Mouse (Mus musculus): Measurements from ENCODE around the gene Ccnf. TPM values are rescaled to one million over a fixed set of nuclear protein-coding genes. Genes with fewer than 3 reads are reported as not detected.

Ccnf gene
- total RNA-seq, 2 experiments from 2014 or later, result 0.41 to 0.64 TPM

DNA sequence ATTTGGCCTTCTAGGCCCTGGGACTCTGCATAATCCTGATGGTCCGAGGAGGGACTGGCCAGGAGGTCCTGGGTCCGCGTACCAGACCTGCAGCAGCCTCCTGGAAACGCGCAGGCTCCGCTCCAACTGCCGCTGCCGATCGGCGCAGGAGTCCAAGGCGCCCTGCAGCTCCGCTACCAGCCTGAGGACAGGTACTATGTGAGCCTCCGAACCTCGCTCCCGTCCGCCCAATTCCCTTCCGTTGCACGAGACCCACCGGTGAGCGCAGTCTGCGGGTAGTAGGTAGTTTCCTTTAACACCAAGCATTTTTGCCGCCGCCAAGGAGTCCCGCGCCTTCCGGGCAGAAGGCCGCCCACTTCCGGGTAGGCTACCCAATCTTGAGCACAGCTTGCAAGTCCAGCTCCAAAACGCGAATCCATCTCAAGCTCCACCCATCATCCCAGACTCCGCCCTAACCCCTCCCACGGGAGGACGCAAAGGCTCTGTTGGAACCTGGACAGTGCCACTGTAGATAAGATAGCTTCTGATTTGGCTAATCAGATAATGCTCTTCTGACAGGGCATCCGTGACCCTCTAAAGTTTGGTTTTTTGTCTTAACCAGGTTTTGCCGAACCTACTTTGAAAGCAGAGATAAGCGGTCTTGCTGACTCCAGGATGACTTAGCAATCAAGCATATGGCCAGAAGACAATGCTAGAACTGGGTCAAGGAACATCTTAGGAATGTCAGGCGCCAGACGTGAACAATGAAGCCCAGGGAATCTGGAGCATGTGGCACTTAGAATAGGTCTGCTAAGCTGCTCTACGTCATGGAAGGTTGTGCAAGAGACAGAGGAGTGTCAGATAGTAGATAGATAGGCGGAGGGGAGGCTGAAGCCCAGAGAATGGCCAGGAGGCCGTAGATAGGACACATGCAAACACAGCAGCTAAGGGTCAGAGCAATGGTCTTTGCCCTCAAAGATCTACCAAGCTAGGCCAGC lies 30.6 kb downstream of the Ccnf start, which contains the start of gene Tedc2:
Gene Tedc2, minus strand, starts transcription at position 417 of the 977 bp plus-strand sequence.
- H3K27ac ChIP-seq, result peak within 1 kb of the TSS; percentile 86
- H3K4me3 ChIP-seq, result peak within 1 kb of the TSS; percentile 89
- intact Hi-C loops (cut with DNase I), result loop anchor here (5.0 kb wide), 1 partner anchor 48 kb away; no protein-coding TSS in a partner anchor
- TF ChIP-seq CTCF (IDR thresholded peaks at IDR 0.05), result no peak
- DNase-seq, result peak; percentile 96

DNA sequence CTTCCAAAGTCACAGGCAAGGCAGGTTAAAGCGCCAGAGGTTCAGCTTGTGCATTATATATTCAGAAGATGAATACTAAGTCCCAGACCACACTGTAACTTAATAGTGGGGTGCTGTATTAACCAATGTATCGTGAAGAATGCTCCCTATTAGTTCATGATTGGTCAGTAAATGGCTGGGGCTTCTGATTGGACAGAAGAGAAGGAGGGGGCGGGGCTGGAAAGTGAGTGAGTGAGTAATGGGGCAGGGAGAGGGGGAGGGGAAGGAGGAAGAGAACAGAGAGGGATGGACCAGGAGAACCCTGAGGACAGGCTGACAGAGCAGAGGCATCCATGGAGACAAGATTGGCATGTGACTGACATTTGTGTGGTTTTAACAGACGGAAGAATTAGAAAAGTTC lies 34.4 kb downstream of the Ccnf start:
- H3K27ac ChIP-seq, result no peak overlapping the region
- no peak for TF ChIP-seq CTCF (IDR thresholded peaks at IDR 0.05)
- intact Hi-C loops (cut with DNase I), result no loop called here
- DNase-seq, result no peak
- no peak overlapping the region for H3K4me3 ChIP-seq

DNA sequence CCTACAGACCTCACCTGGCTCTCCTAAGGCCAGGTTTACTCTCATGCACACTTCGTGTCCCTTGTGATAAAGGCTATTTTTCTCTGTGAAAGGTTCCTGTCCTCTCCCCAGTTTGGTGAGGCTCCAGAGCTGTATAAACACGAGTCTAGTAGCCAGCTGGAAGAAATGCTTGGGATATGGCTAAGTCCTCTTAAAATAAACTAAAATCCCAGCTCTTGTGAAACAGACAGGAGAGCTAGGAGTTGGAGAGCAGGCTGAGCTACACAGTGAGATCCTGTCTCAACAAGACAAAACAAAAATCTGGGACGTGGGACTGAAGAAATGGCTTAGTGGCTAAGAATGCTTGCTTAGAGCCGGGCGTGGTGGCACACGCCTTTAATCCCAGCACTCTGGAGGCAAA lies 38.1 kb downstream of the Ccnf start:
- no peak for TF ChIP-seq CTCF (IDR thresholded peaks at IDR 0.05)
- DNase-seq, result no peak
- Histone ChIP-seq H3K4me3 (no peak overlapping the region), H3K27ac (no peak overlapping the region)
- intact Hi-C loops (cut with DNase I), result no loop called here

DNA sequence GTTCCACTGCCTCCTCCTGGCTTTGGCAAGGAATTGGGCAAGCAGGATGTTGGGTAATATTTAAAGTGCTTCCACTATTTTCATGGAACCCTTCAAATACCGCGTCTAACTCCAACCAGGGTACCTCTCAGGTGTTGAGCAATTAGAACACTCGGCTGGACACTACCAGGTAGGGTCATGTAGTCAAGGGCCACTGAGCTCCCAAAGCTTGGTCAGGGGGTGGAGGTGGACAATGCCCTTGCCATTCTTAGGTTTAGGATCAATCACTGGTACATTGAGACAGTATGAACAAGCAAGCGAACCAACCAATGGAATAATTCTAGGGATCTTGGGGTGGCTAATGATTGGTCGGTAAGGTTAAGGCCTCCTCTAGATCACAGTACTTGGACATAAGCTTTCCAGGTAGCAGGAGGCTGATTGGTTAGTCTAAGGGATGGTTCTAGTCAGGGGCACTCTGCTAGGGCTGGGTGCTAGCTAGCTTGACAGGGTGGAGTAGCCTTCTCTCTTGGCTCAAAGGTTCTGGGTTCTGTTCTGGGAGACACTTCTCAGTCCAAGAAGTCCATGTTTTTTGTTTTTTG lies 38.8 kb downstream of the Ccnf start:
- intact Hi-C loops (cut with DNase I), result no loop called here
- H3K4me3 ChIP-seq, result peak overlapping the region; percentile 64
- DNase-seq, result no peak
- no peak for TF ChIP-seq CTCF (IDR thresholded peaks at IDR 0.05)
- no peak overlapping the region for H3K27ac ChIP-seq

DNA sequence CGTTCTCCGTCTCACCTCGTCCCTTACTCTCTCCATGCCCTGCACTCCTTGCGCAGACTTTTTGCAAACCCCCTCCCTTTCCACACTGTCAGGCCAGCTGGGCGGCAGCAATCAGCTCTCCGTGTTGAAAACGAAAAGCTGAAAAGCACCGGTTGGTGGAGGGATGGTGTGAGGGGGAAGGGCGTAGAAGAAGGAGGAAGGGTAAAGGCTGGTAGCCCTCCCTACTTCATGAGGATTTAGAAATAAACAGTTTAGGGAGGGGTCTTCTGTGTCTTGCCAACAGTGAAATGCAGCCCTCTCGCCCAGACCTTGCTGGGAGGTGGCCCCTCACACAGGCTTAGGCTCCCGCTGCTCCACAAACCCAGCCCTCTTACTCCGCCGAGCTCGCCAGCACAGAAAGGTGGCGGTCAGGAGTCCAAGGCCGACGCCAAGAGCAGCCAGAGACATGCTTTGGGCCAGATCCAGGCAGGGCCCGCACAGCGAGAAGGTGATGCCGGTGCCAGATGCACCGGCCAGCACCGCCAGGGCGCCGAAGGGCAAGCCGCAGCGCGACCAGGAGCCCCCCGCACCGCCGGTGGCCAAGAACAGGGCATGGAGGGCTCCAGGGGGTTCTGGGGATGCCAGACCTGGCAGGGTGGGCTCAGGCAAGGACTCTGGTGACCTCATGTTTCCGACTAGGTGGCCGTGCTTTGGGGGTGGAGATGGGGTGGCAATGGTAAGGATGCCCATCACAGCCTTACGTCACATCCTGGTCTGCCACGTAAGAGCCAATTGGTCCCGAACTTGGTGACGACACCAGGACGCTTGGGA lies 39.4 kb downstream of the Ccnf start:
- Histone ChIP-seq H3K27ac (peak overlapping the region; percentile 49; the same call in 1 of the 2 replicates), H3K4me3 (peak overlapping the region; percentile 64)
- intact Hi-C loops (cut with DNase I), result no loop called here
- no peak for TF ChIP-seq CTCF (IDR thresholded peaks at IDR 0.05)
- DNase-seq, result peak; percentile 58

DNA sequence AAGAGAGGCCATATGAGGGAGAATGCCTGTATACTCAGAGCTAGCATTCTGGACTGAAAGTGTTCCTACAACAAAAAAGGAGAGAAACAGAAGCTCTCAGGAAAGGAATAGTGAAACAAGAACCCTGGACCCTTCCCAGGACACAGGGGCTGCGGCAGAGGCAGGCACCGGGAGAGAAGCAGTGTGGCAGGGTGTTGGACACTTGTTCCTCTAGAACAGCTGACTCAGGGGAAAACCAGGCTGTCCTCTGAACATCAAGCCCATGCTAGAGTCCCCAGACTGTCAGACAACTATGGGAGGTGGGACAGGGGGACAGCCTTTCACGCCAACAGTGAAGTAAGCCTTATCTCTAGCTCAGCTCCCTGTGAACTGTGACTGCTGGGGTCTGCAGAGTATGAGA lies 40.7 kb downstream of the Ccnf start:
- intact Hi-C loops (cut with DNase I), result no loop called here
- no peak overlapping the region for H3K27ac ChIP-seq
- no peak overlapping the region for H3K4me3 ChIP-seq
- no peak for TF ChIP-seq CTCF (IDR thresholded peaks at IDR 0.05)
- no peak for DNase-seq

DNA sequence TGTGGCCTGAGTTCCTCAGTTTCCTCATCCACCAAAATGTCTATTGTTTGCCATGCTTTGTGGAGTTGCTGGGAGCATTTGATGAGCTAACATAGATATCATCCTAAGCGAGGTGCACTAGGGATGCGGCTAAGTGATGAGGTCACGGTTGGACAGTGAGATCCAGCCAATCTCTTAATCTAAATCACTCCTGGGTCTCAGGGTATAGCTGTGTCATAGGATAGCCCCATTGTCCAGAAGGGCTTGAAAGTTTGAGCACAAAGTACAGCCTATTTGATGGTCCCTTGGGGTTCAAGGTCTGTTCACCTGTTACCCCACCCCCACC lies 41.4 kb downstream of the Ccnf start:
- intact Hi-C loops (cut with DNase I), result no loop called here
- no peak for DNase-seq
- Histone ChIP-seq H3K4me3 (no peak overlapping the region), H3K27ac (no peak overlapping the region)
- TF ChIP-seq CTCF (IDR thresholded peaks at IDR 0.05), result no peak

DNA sequence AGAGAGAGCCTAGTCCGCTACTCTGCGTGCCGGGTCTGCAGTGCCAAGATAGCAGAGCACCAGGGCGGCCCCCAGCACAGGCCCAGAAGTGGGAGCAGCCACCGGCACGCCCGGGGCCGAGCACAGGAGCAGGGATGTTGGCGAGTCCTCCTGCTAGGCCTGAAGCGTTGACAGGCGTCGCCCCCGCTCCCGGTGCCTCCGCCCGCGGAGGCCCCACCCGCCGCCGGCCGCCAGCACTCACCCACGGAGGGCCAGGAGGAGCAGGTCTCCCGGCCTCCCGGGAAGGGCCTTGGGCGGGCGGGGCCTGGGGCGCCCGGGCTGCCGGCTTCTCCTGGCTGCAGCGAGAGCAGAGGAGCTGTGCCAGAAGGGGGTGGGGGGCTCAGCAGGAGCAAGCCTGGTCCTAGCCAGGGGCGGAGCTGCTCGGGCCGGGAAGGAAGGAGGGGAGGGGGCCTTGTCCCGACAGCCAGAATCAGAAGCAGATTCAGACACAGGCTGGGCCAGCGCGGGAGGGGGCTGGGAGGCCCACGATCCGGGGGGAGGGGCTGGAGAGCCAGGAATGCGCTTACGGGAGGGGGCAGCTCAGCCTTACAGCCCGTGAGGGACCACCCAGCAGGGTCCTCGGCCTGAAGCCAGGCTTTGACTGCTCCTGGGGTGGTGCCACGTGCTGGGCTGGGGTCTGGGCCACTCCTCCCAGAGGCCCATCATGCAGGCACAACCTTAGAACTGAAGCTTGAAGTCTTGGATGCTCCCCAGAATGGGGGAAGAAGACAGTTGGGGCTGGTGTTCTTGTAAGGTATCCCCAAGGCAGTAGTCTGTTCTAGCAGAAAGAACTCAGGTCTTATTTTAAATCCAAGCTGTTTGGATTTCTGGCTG lies 42.0 kb downstream of the Ccnf start, which contains the start of gene Ntn3:
Gene Ntn3, minus strand, starts transcription at position 489 of the 873 bp plus-strand sequence.
- peak within 1 kb of the TSS; percentile 70 for H3K27ac ChIP-seq
- H3K4me3 ChIP-seq, result peak within 1 kb of the TSS; percentile 77
- intact Hi-C loops (cut with DNase I), result no loop called here
- peak; percentile 64 for DNase-seq
- TF ChIP-seq CTCF (IDR thresholded peaks at IDR 0.05), result no peak

DNA sequence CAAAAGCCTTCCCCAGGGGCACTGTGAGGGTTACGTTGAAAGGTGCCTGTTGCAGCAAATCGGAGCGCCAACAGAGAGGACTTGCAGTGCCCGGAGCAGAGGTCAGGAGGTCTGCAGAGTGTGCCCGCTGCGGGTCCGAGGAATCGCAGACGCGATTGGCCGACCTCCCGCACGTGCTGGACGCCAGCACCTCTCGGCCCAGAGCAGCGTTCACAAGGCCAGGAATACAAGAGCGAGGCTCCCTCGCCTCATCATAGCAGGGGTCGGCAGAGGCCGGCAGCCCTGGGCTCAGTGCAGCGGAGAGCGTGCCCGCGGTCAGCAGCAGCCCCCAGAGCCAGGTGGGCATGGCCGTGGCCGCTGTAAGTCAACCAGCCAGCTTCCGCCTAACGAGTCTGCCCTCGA lies 42.6 kb downstream of the Ccnf start:
- intact Hi-C loops (cut with DNase I), result no loop called here
- peak; percentile 56 for DNase-seq
- Histone ChIP-seq H3K4me3 (peak overlapping the region; percentile 77), H3K27ac (peak overlapping the region; percentile 70)
- TF ChIP-seq CTCF (IDR thresholded peaks at IDR 0.05), result no peak

DNA sequence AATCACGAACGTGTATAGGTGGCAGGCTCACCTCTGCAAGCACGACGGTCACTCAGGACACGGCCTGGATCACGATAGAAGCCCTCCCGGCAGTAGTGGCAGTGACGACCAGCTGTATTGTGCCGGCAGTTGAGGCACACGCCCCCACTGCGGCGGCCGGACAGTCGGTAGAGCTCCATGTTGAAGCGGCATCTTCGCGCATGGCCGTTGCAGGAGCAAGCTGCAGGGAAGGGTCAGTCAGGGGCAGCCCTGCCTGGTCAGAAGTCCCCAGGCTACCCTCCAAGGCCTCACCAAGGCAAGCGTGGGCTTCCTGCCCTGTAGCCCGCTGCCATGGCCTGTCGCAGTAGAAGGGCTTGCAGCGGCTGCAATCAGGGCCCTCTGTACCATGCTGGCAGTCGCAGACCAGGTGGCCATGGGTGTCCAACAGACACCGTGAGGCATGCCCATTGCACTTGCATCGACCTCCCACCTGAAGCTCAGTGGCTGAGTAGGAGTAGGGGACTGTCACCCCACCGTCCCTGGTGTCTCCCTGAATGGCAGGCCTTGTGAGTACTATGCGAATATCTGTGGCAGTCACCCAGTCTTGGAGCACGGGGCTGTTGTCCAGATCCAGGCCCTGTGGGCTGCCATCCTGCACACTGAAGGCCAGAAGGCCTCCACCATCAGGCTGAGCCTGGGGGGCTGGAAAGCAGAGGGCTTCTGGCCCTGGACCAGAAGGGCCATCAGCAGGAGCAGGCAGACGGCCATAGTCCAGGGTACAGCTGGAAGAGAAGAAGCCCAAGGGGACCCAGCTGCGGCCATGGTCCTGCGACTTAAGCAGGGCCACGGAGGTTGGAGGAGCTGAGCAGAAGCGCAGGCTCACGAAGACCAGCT lies 43.3 kb downstream of the Ccnf start:
- peak; percentile 32 for DNase-seq
- H3K4me3 ChIP-seq, result peak overlapping the region; percentile 77
- TF ChIP-seq CTCF (IDR thresholded peaks at IDR 0.05), result no peak
- peak overlapping the region; percentile 70; the same call in 1 of the 2 replicates for H3K27ac ChIP-seq
- intact Hi-C loops (cut with DNase I), result no loop called here
